Mouse (Mus musculus) lung, embryonic 14.5 days (tissue): ENCODE measurements around the gene Mms22l. TPM values are rescaled to one million over a fixed set of nuclear protein-coding genes. Genes with fewer than 3 reads are reported as not detected.
"Not testable (repeated sequence)": the region's sequence is repeated elsewhere in the genome, so short reads cannot be mapped to it uniquely, and the experiment has no call there.

Experiments used
- ATAC-seq: fragments of 200-750 bp; cut with Nextera tagmentation; 2 replicates; pipeline ENCODE4 v1.8.0; 2017; ENCODE audit warnings: mild to moderate bottlenecking, moderate TSS enrichment, moderate library complexity; ENCODE audit not compliant: insufficient read depth
- DNase-seq: peaks from one replicate; pipeline ENCODE4 v3.0.0-alpha.2; 2015
- H3K27ac ChIP-seq: fragments of 300-500 bp; sonication (generic); 2 replicates; pipeline ENCODE4 v1.5.1; 2014; ENCODE audit warnings: low read depth, mild to moderate bottlenecking, moderate library complexity
- H3K27me3 ChIP-seq: fragments of 300-500 bp; sonication (generic); 2 replicates; pipeline ENCODE4 v1.6.1; 2014; ENCODE audit warnings: low read length, control low read depth; ENCODE audit not compliant: insufficient read depth
- H3K36me3 ChIP-seq: fragments of 300-500 bp; sonication (generic); 2 replicates; pipeline ENCODE4 v1.6.1; 2014; ENCODE audit warnings: control low read depth; ENCODE audit not compliant: insufficient read depth
- H3K4me1 ChIP-seq: fragments of 300-500 bp; sonication (generic); 2 replicates; pipeline ENCODE4 v1.6.1; 2014; ENCODE audit warnings: antibody characterized with exemption, control low read depth; ENCODE audit not compliant: insufficient read depth
- H3K4me2 ChIP-seq: fragments of 300-500 bp; sonication (generic); 2 replicates; pipeline ENCODE4 v1.6.1; 2014; ENCODE audit warnings: mild to moderate bottlenecking
- H3K4me3 ChIP-seq: fragments of 300-500 bp; sonication (generic); 2 replicates; pipeline ENCODE4 v1.5.1; 2014; ENCODE audit warnings: low read depth, low read length
- H3K9ac ChIP-seq: fragments of 300-500 bp; sonication (generic); 2 replicates; pipeline ENCODE4 v1.6.1; 2014
- H3K9me3 ChIP-seq: fragments of 300-500 bp; sonication (generic); 2 replicates; pipeline ENCODE4 v1.6.1; 2016; ENCODE audit warnings: low read depth, low read length, control low read depth
- CTCF ChIP-seq: IDR thresholded peaks from 2 replicates; pipeline ENCODE4 v1.5.1; 2016; ENCODE audit warnings: antibody characterized with exemption, low read depth
- WGBS: fragments of 180-500 bp; shearing (Covaris S2); extraction: QIAGEN DNeasy Blood & Tissue Kit; methylation state at CpG from one replicate; pipeline ENCODE4 v1.1.7; 2014; 5-methylcytosine and 5-hydroxymethylcytosine counted together
- polyA plus RNA-seq: library from polyadenylated mRNA; unstranded; fragments of >200 nt; fragmentation: Nextera tagmentation; extraction: Ambion mirVana; gene quantifications from 2 replicates; pipeline ENCODE4 v1.2.1, GENCODE M21; 2014

Gene Mms22l
- 37.7 and 42.5 TPM in 2 replicates for polyA plus RNA-seq

- Histone ChIP-seq H3K4me2 (peak within 1 kb of the TSS; percentile 78), H3K27me3 (no peaks in the 10 kb centered on the region), H3K4me1 (no peaks in the 10 kb centered on the region), H3K9ac (peak within 1 kb of the TSS; percentile 92), H3K4me3 (peak within 1 kb of the TSS; percentile 83), H3K36me3 (peaks cover 19% of the 10 kb centered on the region; the same call in 1 of the 2 replicates), H3K9me3 (no peaks in the 10 kb centered on the region), H3K27ac (peak within 1 kb of the TSS; percentile 98)
- TF ChIP-seq CTCF = no peak
- ATAC-seq (peak; percentile 99), DNase-seq (peak; percentile 97)
- WGBS = under 1% methylated on average over 83 of the region's 83 CpGs
These were observed at the start of gene Mms22l for GRCm38 (mm10) chr4:24496116-24496952. Gene Mms22l, plus strand, starts transcription at chr4:24496451.

GRCm38 (mm10) chr4:24484046-24484445 is 12.2 kb upstream of the Mms22l start:
- DNase-seq, H3K9me3 ChIP-seq, ATAC-seq, H3K36me3 ChIP-seq, H3K27ac ChIP-seq, H3K27me3 ChIP-seq, H3K4me2 ChIP-seq, H3K4me1 ChIP-seq, H3K9ac ChIP-seq, H3K4me3 ChIP-seq: not testable (repeated sequence)
- 88% methylated on average over 4 of the region's 4 CpGs for WGBS

GRCm38 (mm10) chr4:24496953-24497319 is 685 bp downstream of the Mms22l start:
- peak overlapping the region; percentile 78 for H3K4me2 ChIP-seq
- no peak for ATAC-seq
- no peaks in the 10 kb centered on the region for H3K9me3 ChIP-seq
- H3K36me3 ChIP-seq = peaks cover 22% of the 10 kb centered on the region; the same call in 1 of the 2 replicates
- no peaks in the 10 kb centered on the region for H3K4me1 ChIP-seq
- no peaks in the 10 kb centered on the region for H3K27me3 ChIP-seq
- no peak for DNase-seq
- under 1% methylated on average over 7 of the region's 7 CpGs for WGBS
- H3K4me3 ChIP-seq = peak overlapping the region; percentile 83
- TF ChIP-seq CTCF = no peak
- peak overlapping the region; percentile 98 for H3K27ac ChIP-seq
- peak overlapping the region; percentile 92 for H3K9ac ChIP-seq

GRCm38 (mm10) chr4:24509195-24509594 is 12.9 kb downstream of the Mms22l start:
- no peak overlapping the region for H3K27ac ChIP-seq
- H3K9me3 ChIP-seq = no peaks in the 10 kb centered on the region
- WGBS = 89% methylated on average over 3 of the region's 3 CpGs
- peaks cover 65% of the 10 kb centered on the region for H3K36me3 ChIP-seq
- DNase-seq (no peak), ATAC-seq (no peak)
- TF ChIP-seq CTCF = no peak
- H3K4me3 ChIP-seq = no peak overlapping the region
- no peak overlapping the region for H3K4me2 ChIP-seq
- no peaks in the 10 kb centered on the region for H3K4me1 ChIP-seq
- no peaks in the 10 kb centered on the region for H3K27me3 ChIP-seq
- no peak overlapping the region for H3K9ac ChIP-seq

- no peak overlapping the region for H3K4me3 ChIP-seq
- no peak overlapping the region for H3K27ac ChIP-seq
- H3K4me1 ChIP-seq = no peaks in the 10 kb centered on the region
- H3K4me2 ChIP-seq = no peak overlapping the region
- H3K27me3 ChIP-seq = no peaks in the 10 kb centered on the region
- peaks cover 18% of the 10 kb centered on the region for H3K36me3 ChIP-seq
- 70% methylated on average over 4 of the region's 4 CpGs for WGBS
- H3K9ac ChIP-seq = no peak overlapping the region
- DNase-seq = peak; percentile 16
- no peak for ATAC-seq
- TF ChIP-seq CTCF = peak; percentile 24; the same call in 1 of the 2 replicates
- H3K9me3 ChIP-seq = no peaks in the 10 kb centered on the region
These were observed 40.7 kb downstream of the Mms22l start for GRCm38 (mm10) chr4:24536989-24537388.

- 71% methylated on average over 3 of the region's 3 CpGs for WGBS
- no peak overlapping the region for H3K4me2 ChIP-seq
- no peak overlapping the region for H3K4me3 ChIP-seq
- no peak for TF ChIP-seq CTCF
- DNase-seq (no peak), ATAC-seq (no peak)
- no peaks in the 10 kb centered on the region for H3K9me3 ChIP-seq
- no peaks in the 10 kb centered on the region for H3K27me3 ChIP-seq
- no peaks in the 10 kb centered on the region for H3K4me1 ChIP-seq
- no peak overlapping the region for H3K9ac ChIP-seq
- H3K27ac ChIP-seq = no peak overlapping the region
- H3K36me3 ChIP-seq = no peaks in the 10 kb centered on the region
These were observed 47.2 kb downstream of the Mms22l start for GRCm38 (mm10) chr4:24543421-24543820.

- no peaks in the 10 kb centered on the region for H3K36me3 ChIP-seq
- no peaks in the 10 kb centered on the region for H3K4me1 ChIP-seq
- H3K27me3 ChIP-seq = no peaks in the 10 kb centered on the region
- no peaks in the 10 kb centered on the region for H3K9me3 ChIP-seq
- H3K4me2 ChIP-seq = no peak overlapping the region
- DNase-seq (peak; percentile 7), ATAC-seq (no peak)
- TF ChIP-seq CTCF = peak; percentile 29; the same call in 1 of the 2 replicates
- H3K27ac ChIP-seq = no peak overlapping the region
- H3K9ac ChIP-seq = no peak overlapping the region
- WGBS = 59% methylated on average over 5 of the region's 5 CpGs
- no peak overlapping the region for H3K4me3 ChIP-seq
These were observed 48.5 kb downstream of the Mms22l start for GRCm38 (mm10) chr4:24544677-24545151.
